Mouse (Mus musculus): ENCODE results near the gene Clstn1. TPM values are rescaled to one million over a fixed set of nuclear protein-coding genes. Genes with fewer than 3 reads are reported as not detected.

The Clstn1 gene
- polyA plus RNA-seq, 1 experiment from 2014 or later = 147 TPM

DNA sequence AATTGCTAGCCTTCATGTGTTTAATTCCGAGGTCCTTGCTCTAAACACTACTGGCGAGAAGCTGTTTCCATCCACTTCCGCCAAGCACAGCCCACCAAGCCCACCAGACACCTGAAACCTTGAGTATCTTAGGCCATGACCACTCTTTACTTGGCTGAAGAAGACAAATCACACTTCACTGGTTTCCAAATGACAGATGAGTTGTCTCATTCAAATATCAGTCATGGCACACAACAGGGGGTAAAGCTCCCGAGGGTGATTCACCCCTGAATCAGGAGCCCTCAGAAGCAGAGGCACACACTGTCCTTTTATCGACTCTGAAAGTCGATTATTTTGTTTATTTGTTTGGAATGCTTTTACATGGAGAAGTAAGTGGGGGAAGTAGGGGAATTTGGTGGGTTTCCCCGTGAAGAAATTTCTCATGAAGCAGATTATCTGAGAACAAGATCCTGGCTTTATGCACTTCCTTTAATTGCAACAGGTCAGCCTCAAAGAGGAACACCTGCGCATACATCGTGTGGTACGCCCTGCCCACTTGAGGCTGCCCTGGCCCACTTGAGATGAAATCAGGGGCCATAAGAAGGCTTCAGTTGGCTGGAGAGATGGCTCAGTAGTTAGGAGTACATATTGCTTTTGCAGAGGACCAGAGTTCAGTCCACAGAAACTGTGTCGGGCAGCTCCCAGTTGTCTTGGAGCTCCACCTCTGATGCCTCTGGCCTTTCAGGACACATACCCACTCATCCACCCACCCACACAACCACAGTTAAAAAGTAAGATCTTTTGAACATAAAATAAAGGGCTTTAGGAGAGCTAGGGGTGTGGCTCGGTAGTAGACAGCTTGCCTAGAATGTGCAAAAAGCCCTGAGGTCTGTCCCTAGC, 103.8 kb downstream of the Clstn1 start:
- ATAC-seq (ENCODE audit: low FRiP score) (no peak), DNase-seq (ENCODE audit: low spot score) (no peak)
- 85% methylated on average over 12 of the region's 12 CpGs for WGBS
- Histone ChIP-seq H3K4me2 (replicated peaks) (no peak overlapping the region), H3K9ac (no peak overlapping the region), H3K4me3 (replicated peaks; ENCODE audit: low read length) (no peak overlapping the region), H3K36me3 (replicated peaks; ENCODE audit: control insufficient read depth, insufficient read depth) (no peaks in the 10 kb centered on the region), H3K9me3 (ENCODE audit: control insufficient read depth, low read length) (no peaks in the 10 kb centered on the region), H3K27me3 (ENCODE audit: control insufficient read depth, insufficient read depth, low read length) (no peaks in the 10 kb centered on the region), H3K27ac (no peak overlapping the region), H3K4me1 (replicated peaks; ENCODE audit: control insufficient read depth, insufficient read depth, low read length) (no peaks in the 10 kb centered on the region)

DNA sequence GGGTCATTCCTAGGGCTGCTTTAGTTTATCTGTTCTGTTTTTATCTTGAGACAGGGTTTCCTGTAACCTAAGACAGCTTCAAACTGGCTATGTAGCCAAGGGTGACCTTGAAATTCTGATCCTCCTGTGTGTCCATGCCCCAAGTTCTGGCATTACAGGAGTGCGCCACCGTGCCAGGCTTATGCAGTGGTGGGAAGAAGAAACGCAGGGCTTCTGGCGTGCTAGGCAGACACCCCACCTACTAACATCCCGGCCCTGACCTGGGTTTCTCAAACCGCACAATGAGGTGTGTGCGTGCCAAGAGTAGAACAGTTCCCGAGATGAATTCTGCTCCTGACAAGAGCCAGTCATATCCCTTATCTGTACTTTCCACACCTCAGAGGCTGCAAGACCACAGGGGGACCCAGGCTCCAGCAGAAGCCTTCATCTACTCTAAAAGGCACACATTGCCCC, 104.6 kb downstream of the Clstn1 start:
- no peak overlapping the region for H3K4me3 ChIP-seq (replicated peaks; ENCODE audit: low read length)
- no peak overlapping the region for H3K9ac ChIP-seq
- H3K9me3 ChIP-seq (ENCODE audit: control insufficient read depth, low read length) = no peaks in the 10 kb centered on the region
- no peaks in the 10 kb centered on the region for H3K36me3 ChIP-seq (replicated peaks; ENCODE audit: control insufficient read depth, insufficient read depth)
- H3K27ac ChIP-seq = no peak overlapping the region
- H3K4me2 ChIP-seq (replicated peaks) = no peak overlapping the region
- WGBS = 89% methylated on average over 8 of the region's 8 CpGs
- no peaks in the 10 kb centered on the region for H3K27me3 ChIP-seq (ENCODE audit: control insufficient read depth, insufficient read depth, low read length)
- no peaks in the 10 kb centered on the region for H3K4me1 ChIP-seq (replicated peaks; ENCODE audit: control insufficient read depth, insufficient read depth, low read length)
- ATAC-seq (ENCODE audit: low FRiP score) (no peak), DNase-seq (ENCODE audit: low spot score) (no peak)

DNA sequence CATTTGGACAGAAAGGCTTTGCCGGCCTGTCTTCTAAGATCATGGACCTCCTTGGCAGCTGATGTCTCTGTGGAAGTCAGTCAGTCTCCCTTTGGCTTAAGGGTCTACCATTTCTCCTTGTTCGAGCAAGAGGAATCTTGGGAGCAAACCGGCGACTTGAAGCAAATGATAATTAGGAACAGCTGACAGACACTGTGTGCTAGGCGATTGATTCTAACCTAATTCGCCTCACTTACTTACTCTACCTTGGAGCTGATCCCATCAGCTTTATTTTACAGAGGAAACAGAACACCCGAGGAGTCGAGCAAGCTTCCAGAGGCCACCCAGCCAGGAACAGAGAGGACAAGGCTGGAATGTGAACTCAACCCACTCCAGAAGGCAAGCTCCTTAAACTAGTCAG, 105.1 kb downstream of the Clstn1 start:
- H3K4me1 ChIP-seq (replicated peaks; ENCODE audit: control insufficient read depth, insufficient read depth, low read length) = 0 out of 2 replicates have a peak, but pooled peaks cover 5% of the 10 kb centered on the region
- H3K9ac ChIP-seq = no peak overlapping the region
- H3K9me3 ChIP-seq (ENCODE audit: control insufficient read depth, low read length) = no peaks in the 10 kb centered on the region
- ATAC-seq (ENCODE audit: low FRiP score) = no peak
- no peak overlapping the region for H3K4me3 ChIP-seq (replicated peaks; ENCODE audit: low read length)
- no peak overlapping the region for H3K4me2 ChIP-seq (replicated peaks)
- no peaks in the 10 kb centered on the region for H3K27me3 ChIP-seq (ENCODE audit: control insufficient read depth, insufficient read depth, low read length)
- H3K27ac ChIP-seq = no peak overlapping the region
- WGBS = 71% methylated on average over 8 of the region's 8 CpGs
- no peak for DNase-seq (ENCODE audit: low spot score)
- H3K36me3 ChIP-seq (replicated peaks; ENCODE audit: control insufficient read depth, insufficient read depth) = no peaks in the 10 kb centered on the region

DNA sequence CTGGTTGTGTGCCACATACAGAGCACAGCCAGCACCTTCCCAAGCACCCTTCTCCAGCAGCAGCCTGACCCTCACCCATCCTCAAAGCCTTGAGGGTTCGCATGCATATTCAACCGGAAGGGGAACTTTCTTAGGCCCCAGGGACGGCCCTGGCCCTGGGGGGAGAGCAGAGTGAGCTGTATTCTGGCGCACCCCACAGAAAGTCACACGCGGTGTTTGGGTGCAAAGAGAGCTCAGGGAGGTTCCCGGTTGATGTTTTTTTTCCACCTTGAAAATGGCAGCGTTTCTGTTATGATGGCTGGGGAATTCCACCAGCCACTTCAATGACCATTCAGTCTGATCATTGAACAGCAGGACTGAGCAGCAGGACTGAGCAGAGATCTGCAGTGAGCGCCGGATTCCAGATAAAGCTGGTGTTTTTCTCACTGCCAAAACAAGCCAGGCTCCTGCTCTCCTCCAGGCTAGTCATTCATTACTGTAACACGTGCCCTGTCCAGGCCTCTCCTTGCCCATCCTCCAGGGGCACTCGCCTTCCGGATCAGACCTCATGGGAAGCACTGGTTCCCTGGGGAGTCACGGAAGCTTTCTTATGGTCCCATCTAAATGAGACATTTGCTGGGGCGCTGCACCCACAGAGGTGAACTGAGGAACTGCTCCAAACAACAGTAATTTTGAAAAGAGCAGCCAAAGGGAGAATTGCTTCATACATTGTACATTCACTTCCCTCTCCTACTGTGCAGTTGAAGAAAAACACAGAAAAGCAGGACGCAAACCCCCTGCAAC, 110.1 kb downstream of the Clstn1 start:
- no peak overlapping the region for H3K4me3 ChIP-seq (replicated peaks; ENCODE audit: low read length)
- DNase-seq (ENCODE audit: low spot score) (no peak), ATAC-seq (ENCODE audit: low FRiP score) (no peak)
- H3K4me1 ChIP-seq (replicated peaks; ENCODE audit: control insufficient read depth, insufficient read depth, low read length) = 0 out of 2 replicates have a peak, but pooled peaks cover 17% of the 10 kb centered on the region
- no peak overlapping the region for H3K9ac ChIP-seq
- no peak overlapping the region for H3K27ac ChIP-seq
- H3K27me3 ChIP-seq (ENCODE audit: control insufficient read depth, insufficient read depth, low read length) = peaks cover 19% of the 10 kb centered on the region
- H3K9me3 ChIP-seq (ENCODE audit: control insufficient read depth, low read length) = no peaks in the 10 kb centered on the region
- H3K36me3 ChIP-seq (replicated peaks; ENCODE audit: control insufficient read depth, insufficient read depth) = no peaks in the 10 kb centered on the region
- no peak overlapping the region for H3K4me2 ChIP-seq (replicated peaks)
- 34% methylated on average over 16 of the region's 16 CpGs for WGBS

DNA sequence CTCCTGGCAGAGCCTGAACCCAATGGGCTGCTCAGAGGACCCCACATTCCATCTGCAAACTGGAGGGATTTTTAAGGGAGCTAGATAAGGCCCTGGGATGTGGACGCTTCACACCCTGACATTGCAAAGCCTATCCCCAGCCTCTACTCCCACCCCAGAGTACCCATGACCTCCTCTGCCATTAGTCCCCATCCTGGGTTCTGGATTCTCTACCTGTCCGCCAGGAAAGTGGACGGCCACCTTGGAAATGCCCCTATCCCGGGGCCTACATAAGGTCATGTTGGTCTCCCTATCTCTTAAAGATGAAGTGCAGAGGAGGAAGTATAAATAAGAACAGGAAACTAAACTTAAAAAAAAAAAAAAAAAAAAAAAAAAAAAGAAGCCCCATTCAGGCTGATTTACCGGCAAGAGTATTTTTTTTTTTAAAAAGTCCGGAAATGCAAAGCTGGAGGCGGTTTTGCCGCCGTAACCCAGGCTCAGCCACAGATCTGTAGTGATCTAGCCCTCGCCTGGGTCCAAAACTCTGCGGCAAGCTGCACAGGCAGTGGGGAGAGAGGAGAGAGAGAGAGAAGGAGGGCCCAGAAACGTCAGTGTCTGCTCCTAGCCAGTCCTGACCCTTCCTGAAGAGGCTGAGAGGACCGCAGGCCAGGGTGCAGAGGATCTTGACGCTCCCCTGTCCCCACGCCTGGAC, 111.4 kb downstream of the Clstn1 start:
- Histone ChIP-seq H3K36me3 (replicated peaks; ENCODE audit: control insufficient read depth, insufficient read depth) (no peaks in the 10 kb centered on the region), H3K27me3 (ENCODE audit: control insufficient read depth, insufficient read depth, low read length) (peaks cover 19% of the 10 kb centered on the region), H3K27ac (no peak overlapping the region), H3K4me3 (replicated peaks; ENCODE audit: low read length) (peak overlapping the region; percentile 31), H3K9me3 (ENCODE audit: control insufficient read depth, low read length) (no peaks in the 10 kb centered on the region), H3K4me1 (replicated peaks; ENCODE audit: control insufficient read depth, insufficient read depth, low read length) (0 out of 2 replicates have a peak, but pooled peaks cover 17% of the 10 kb centered on the region), H3K4me2 (replicated peaks) (peak overlapping the region; percentile 56), H3K9ac (peak overlapping the region; percentile 40)
- 24% methylated on average over 15 of the region's 15 CpGs for WGBS
- DNase-seq (ENCODE audit: low spot score) = no peak
- ATAC-seq (ENCODE audit: low FRiP score) = no peak

DNA sequence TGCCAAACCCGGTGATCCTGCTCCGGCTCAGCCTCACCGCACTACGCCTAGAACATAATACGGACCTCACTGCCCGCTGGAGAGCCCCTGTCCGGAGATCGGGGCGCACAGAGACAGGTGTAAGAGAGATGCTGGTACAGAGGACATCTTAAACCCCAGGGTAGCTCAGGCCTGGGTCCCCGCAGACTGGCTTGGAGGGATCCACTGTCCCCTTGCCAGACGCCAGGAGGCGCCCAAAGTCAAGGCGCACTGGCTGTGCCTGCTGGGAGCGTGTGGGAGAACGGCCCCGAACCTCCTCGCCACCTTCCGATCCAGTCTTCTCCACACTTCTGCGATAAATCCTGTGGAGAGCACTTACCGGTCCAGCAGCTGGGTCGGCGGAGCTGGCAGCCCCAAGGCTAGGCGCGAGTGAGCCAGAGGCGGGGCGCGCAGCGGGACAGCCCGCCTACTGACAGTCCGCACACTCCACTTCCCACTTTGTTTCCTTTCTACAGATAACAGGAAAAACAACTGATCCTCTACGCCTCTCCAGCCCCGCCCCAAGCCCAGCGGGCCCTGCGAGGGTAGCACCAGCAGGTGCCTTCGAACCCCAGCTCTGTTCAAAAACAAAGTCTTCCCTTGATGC, 112.0 kb downstream of the Clstn1 start:
- H3K4me3 ChIP-seq (replicated peaks; ENCODE audit: low read length) = peak overlapping the region; percentile 31
- DNase-seq (ENCODE audit: low spot score) (peak; percentile 52), ATAC-seq (ENCODE audit: low FRiP score) (peak; percentile 46; the same call in 1 of the 2 replicates)
- peak overlapping the region; percentile 40 for H3K9ac ChIP-seq
- H3K27ac ChIP-seq = no peak overlapping the region
- H3K4me1 ChIP-seq (replicated peaks; ENCODE audit: control insufficient read depth, insufficient read depth, low read length) = 0 out of 2 replicates have a peak, but pooled peaks cover 17% of the 10 kb centered on the region
- H3K9me3 ChIP-seq (ENCODE audit: control insufficient read depth, low read length) = no peaks in the 10 kb centered on the region
- under 1% methylated on average over 35 of the region's 35 CpGs for WGBS
- H3K36me3 ChIP-seq (replicated peaks; ENCODE audit: control insufficient read depth, insufficient read depth) = no peaks in the 10 kb centered on the region
- H3K4me2 ChIP-seq (replicated peaks) = peak overlapping the region; percentile 56
- peaks cover 19% of the 10 kb centered on the region for H3K27me3 ChIP-seq (ENCODE audit: control insufficient read depth, insufficient read depth, low read length)

Small RNA genes lying within 50 kb of the gene (microRNA-seq; reads per million reads assigned to microRNA genes)
- gene Mir5616 (0.97 reads per million), gene Mir7023 (1.1 reads per million)

Other genes starting within 250 kb of the Clstn1 start
- 53.8 and 55.3 TPM in 2 replicates for gene Ube4b, start 159.7 kb upstream of the Clstn1 start, polyA plus RNA-seq (2014; fragmentation: Nextera tagmentation; extraction: Ambion mirVana)
- gene Rbp7, start 131.5 kb upstream of the Clstn1 start, polyA plus RNA-seq (2014; fragmentation: Nextera tagmentation; extraction: Ambion mirVana) = not detected in 2 replicates
- 0.37 TPM in 1 of 2 replicates, not detected in the other for gene Tmem274, start 109.1 kb upstream of the Clstn1 start, polyA plus RNA-seq (2014; fragmentation: Nextera tagmentation; extraction: Ambion mirVana)
- 7.5 and 8.2 TPM in 2 replicates for gene Nmnat1, start 101.3 kb upstream of the Clstn1 start, polyA plus RNA-seq (2014; fragmentation: Nextera tagmentation; extraction: Ambion mirVana)
- gene Lzic, start 101.2 kb upstream of the Clstn1 start, polyA plus RNA-seq (2014; fragmentation: Nextera tagmentation; extraction: Ambion mirVana) = 49.9 and 52.5 TPM in 2 replicates
- gene Ctnnbip1, start 68.2 kb upstream of the Clstn1 start, polyA plus RNA-seq (2014; fragmentation: Nextera tagmentation; extraction: Ambion mirVana) = 99.0 and 100 TPM in 2 replicates
- 15.3 and 16.5 TPM in 2 replicates for gene Pik3cd, start 116.1 kb downstream of the Clstn1 start, polyA plus RNA-seq (2014; fragmentation: Nextera tagmentation; extraction: Ambion mirVana)
- 29.9 and 31.9 TPM in 2 replicates for gene Tmem201, start 151.6 kb downstream of the Clstn1 start, polyA plus RNA-seq (2014; fragmentation: Nextera tagmentation; extraction: Ambion mirVana)
- 38.2 and 40.2 TPM in 2 replicates for gene Slc25a33, start 187.8 kb downstream of the Clstn1 start, polyA plus RNA-seq (2014; fragmentation: Nextera tagmentation; extraction: Ambion mirVana)